Mouse (Mus musculus): ENCODE data around the gene Ptrh1. TPM values are rescaled to one million over a fixed set of nuclear protein-coding genes. Genes with fewer than 3 reads are reported as not detected.

The Ptrh1 gene
- total and polyA plus RNA-seq, 3 experiments: 1.4 to 9.2 (median 4.6) TPM

DNA sequence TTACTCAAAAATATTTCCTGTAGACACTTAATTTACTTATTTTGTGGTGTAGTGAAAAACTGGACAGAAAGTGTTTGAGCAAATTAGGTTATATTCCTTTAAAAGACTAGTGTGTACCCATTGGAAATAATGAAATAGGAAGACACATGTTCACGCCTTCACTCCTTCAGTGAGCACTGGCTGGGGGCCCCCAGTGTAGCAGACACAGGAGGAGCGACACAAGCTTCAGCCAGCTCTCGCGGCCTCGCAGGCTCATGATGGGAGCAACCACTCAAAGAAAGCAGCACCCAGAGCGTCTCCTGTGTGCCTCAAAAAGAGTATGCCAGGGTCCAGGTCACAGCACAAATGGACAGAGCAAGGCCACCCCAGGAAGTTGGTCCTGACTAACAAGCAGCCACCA, 50.2 kb downstream of the Ptrh1 start:
- peaks cover 0 to 7% of the 10 kb centered on the region in 2 experiments for H3K36me3 ChIP-seq (replicated peaks in 1 of 2; ENCODE audit: control insufficient read depth in 1 of 2, insufficient read depth in 1 of 2, low read length in 1 of 2)
- no peak overlapping the region for H3K4me2 ChIP-seq (ENCODE audit: insufficient read depth, low read depth, poor library complexity, severe bottlenecking)
- no peak for DNase-seq (ENCODE audit: extremely low read depth)
- H3K4me3 ChIP-seq (replicated peaks in 1 of 3; ENCODE audit: low read depth in 2 of 3, low read length in 2 of 3, poor library complexity in 1 of 3): no peak overlapping the region
- no peaks in the 10 kb centered on the region for H3K27me3 ChIP-seq (replicated peaks)
- TF ChIP-seq CHD2 (IDR thresholded peaks at IDR 0.05; ENCODE audit: low read length) (no peak), JUN (IDR thresholded peaks at IDR 0.05; ENCODE audit: insufficient read depth, low read depth, low read length) (no peak), POLR2A (IDR thresholded peaks at IDR 0.05; ENCODE audit: low read depth, low read length) (no peak), CTCF (conservative IDR thresholded peaks at IDR 0.05 in 1 of 2, IDR thresholded peaks at IDR 0.05 in 1 of 2; ENCODE audit: low read depth in 2 of 2, low read length in 2 of 2) (no peak), ETS1 (conservative IDR thresholded peaks at IDR 0.05; ENCODE audit: low read depth, low read length) (no peak), BHLHE40 (IDR thresholded peaks at IDR 0.05; ENCODE audit: low read depth, low read length) (no peak), HCFC1 (IDR thresholded peaks at IDR 0.05; ENCODE audit: low read depth, low read length) (no peak), UBTF (IDR thresholded peaks at IDR 0.05; ENCODE audit: low read depth, low read length) (no peak)
- in situ Hi-C loops (cut with MboI; ENCODE audit: low pct_ligation_motif_present, low pct_unique_long_range_greater_than_20kb, low sequenced_read_pairs) (no loop called here), dilution Hi-C loops (cut with MboI; ENCODE audit: extremely low pct_ligation_motif_present, extremely low pct_unique_long_range_greater_than_20kb, low sequenced_read_pairs) (no loop called here)
- H3K27ac ChIP-seq (ENCODE audit: insufficient read depth, low read depth): no peak overlapping the region
- peaks cover 3 to 56% of the 10 kb centered on the region in 2 experiments; a peak in 3 of 4 replicates for H3K4me1 ChIP-seq (ENCODE audit: control insufficient read depth in 1 of 2, insufficient read depth in 2 of 2)
- no peak overlapping the region for H3K9ac ChIP-seq (ENCODE audit: insufficient read depth, low read depth)
- H3K9me3 ChIP-seq (replicated peaks; ENCODE audit: low read length): no peaks in the 10 kb centered on the region
- H3K79me2 ChIP-seq (replicated peaks; ENCODE audit: control insufficient read depth, extremely low read depth, insufficient read depth, poor library complexity, severe bottlenecking): no peaks in the 10 kb centered on the region

Other genes with a start within 250 kb of the Ptrh1 start
- gene Fam102a, start 240.5 kb upstream of the Ptrh1 start, total RNA-seq (2012; rRNA removed): 3.8 and 5.1 TPM in 2 replicates
- 1.3 and 1.7 TPM in 2 replicates for gene Fam102a, start 240.5 kb upstream of the Ptrh1 start, total RNA-seq (2014; rRNA removed)
- 6.7 and 7.8 TPM in 2 replicates for gene Fam102a, start 240.5 kb upstream of the Ptrh1 start, polyA plus RNA-seq (2012; ENCODE audit: insufficient read length, low read depth)
- gene Dpm2, start 204.9 kb upstream of the Ptrh1 start, total RNA-seq (2012; rRNA removed): 30.9 and 38.1 TPM in 2 replicates
- gene Dpm2, start 204.9 kb upstream of the Ptrh1 start, total RNA-seq (2014; rRNA removed): 29.8 and 33.8 TPM in 2 replicates
- 63.6 and 65.7 TPM in 2 replicates for gene Dpm2, start 204.9 kb upstream of the Ptrh1 start, polyA plus RNA-seq (2012; ENCODE audit: insufficient read length, low read depth)
- 0.64 and 1.3 TPM in 2 replicates for gene Pip5kl1, start 201.0 kb upstream of the Ptrh1 start, total RNA-seq (2012; rRNA removed)
- gene Pip5kl1, start 201.0 kb upstream of the Ptrh1 start, total RNA-seq (2014; rRNA removed): 0.28 TPM in 1 of 2 replicates, not detected in the other
- gene Pip5kl1, start 201.0 kb upstream of the Ptrh1 start, polyA plus RNA-seq (2012; ENCODE audit: insufficient read length, low read depth): 0.57 and 0.82 TPM in 2 replicates
- gene 9430097D07Rik, start 200.1 kb upstream of the Ptrh1 start, total RNA-seq (2012; rRNA removed): 0.13 TPM in 1 of 2 replicates, not detected in the other
- not detected in 2 replicates for gene 9430097D07Rik, start 200.1 kb upstream of the Ptrh1 start, total RNA-seq (2014; rRNA removed)
- gene 9430097D07Rik, start 200.1 kb upstream of the Ptrh1 start, polyA plus RNA-seq (2012; ENCODE audit: insufficient read length, low read depth): not detected in 2 replicates
- gene St6galnac4, start 188.7 kb upstream of the Ptrh1 start, total RNA-seq (2012; rRNA removed): 51.9 and 57.4 TPM in 2 replicates
- gene St6galnac4, start 188.7 kb upstream of the Ptrh1 start, total RNA-seq (2014; rRNA removed): 45.9 and 58.3 TPM in 2 replicates
- gene St6galnac4, start 188.7 kb upstream of the Ptrh1 start, polyA plus RNA-seq (2012; ENCODE audit: insufficient read length, low read depth): 81.7 and 87.0 TPM in 2 replicates
- 13.9 and 14.3 TPM in 2 replicates for gene St6galnac6, start 176.1 kb upstream of the Ptrh1 start, total RNA-seq (2012; rRNA removed)
- gene St6galnac6, start 176.1 kb upstream of the Ptrh1 start, total RNA-seq (2014; rRNA removed): 12.9 and 13.2 TPM in 2 replicates
- gene St6galnac6, start 176.1 kb upstream of the Ptrh1 start, polyA plus RNA-seq (2012; ENCODE audit: insufficient read length, low read depth): 10.7 and 13.3 TPM in 2 replicates
- gene Ak1, start 154.0 kb upstream of the Ptrh1 start, total RNA-seq (2012; rRNA removed): 2.9 and 3.9 TPM in 2 replicates
- 1.4 TPM in 2 replicates for gene Ak1, start 154.0 kb upstream of the Ptrh1 start, total RNA-seq (2014; rRNA removed)
- 1.5 and 2.8 TPM in 2 replicates for gene Ak1, start 154.0 kb upstream of the Ptrh1 start, polyA plus RNA-seq (2012; ENCODE audit: insufficient read length, low read depth)
- gene Eng, start 129.2 kb upstream of the Ptrh1 start, total RNA-seq (2012; rRNA removed): 0.13 TPM in 2 replicates
- 0.08 TPM in 1 of 2 replicates, not detected in the other for gene Eng, start 129.2 kb upstream of the Ptrh1 start, total RNA-seq (2014; rRNA removed)
- gene Eng, start 129.2 kb upstream of the Ptrh1 start, polyA plus RNA-seq (2012; ENCODE audit: insufficient read length, low read depth): 0.44 and 0.47 TPM in 2 replicates
- 31.8 and 34.1 TPM in 2 replicates for gene Fpgs, start 71.6 kb upstream of the Ptrh1 start, total RNA-seq (2012; rRNA removed)
- gene Fpgs, start 71.6 kb upstream of the Ptrh1 start, total RNA-seq (2014; rRNA removed): 37.9 and 41.8 TPM in 2 replicates
- 52.4 and 59.2 TPM in 2 replicates for gene Fpgs, start 71.6 kb upstream of the Ptrh1 start, polyA plus RNA-seq (2012; ENCODE audit: insufficient read length, low read depth)
- gene Cdk9, start 62.7 kb upstream of the Ptrh1 start, total RNA-seq (2012; rRNA removed): 41.7 and 45.2 TPM in 2 replicates
- gene Cdk9, start 62.7 kb upstream of the Ptrh1 start, total RNA-seq (2014; rRNA removed): 72.1 and 73.7 TPM in 2 replicates
- 136 and 138 TPM in 2 replicates for gene Cdk9, start 62.7 kb upstream of the Ptrh1 start, polyA plus RNA-seq (2012; ENCODE audit: insufficient read length, low read depth)
- 10.2 and 11.1 TPM in 2 replicates for gene Sh2d3c, start 54.7 kb upstream of the Ptrh1 start, total RNA-seq (2012; rRNA removed)
- gene Sh2d3c, start 54.7 kb upstream of the Ptrh1 start, total RNA-seq (2014; rRNA removed): 4.8 and 5.1 TPM in 2 replicates
- gene Sh2d3c, start 54.7 kb upstream of the Ptrh1 start, polyA plus RNA-seq (2012; ENCODE audit: insufficient read length, low read depth): 22.0 and 25.8 TPM in 2 replicates
- not detected in 2 replicates for gene 6330409D20Rik, start 34.8 kb upstream of the Ptrh1 start, total RNA-seq (2012; rRNA removed)
- gene 6330409D20Rik, start 34.8 kb upstream of the Ptrh1 start, total RNA-seq (2014; rRNA removed): not detected in 2 replicates
- 0.41 and 0.46 TPM in 2 replicates for gene 6330409D20Rik, start 34.8 kb upstream of the Ptrh1 start, polyA plus RNA-seq (2012; ENCODE audit: insufficient read length, low read depth)
- 49.9 and 53.8 TPM in 2 replicates for gene Tor2a, start 18.6 kb upstream of the Ptrh1 start, total RNA-seq (2012; rRNA removed)
- gene Tor2a, start 18.6 kb upstream of the Ptrh1 start, total RNA-seq (2014; rRNA removed): 37.5 and 41.4 TPM in 2 replicates
- gene Tor2a, start 18.6 kb upstream of the Ptrh1 start, polyA plus RNA-seq (2012; ENCODE audit: insufficient read length, low read depth): 28.5 and 33.3 TPM in 2 replicates
- gene Ttc16, start 153 bp upstream of the Ptrh1 start, total RNA-seq (2012; rRNA removed): 0.81 and 0.97 TPM in 2 replicates
- 0.11 TPM in 1 of 2 replicates, not detected in the other for gene Ttc16, start 153 bp upstream of the Ptrh1 start, total RNA-seq (2014; rRNA removed)
- gene Ttc16, start 153 bp upstream of the Ptrh1 start, polyA plus RNA-seq (2012; ENCODE audit: insufficient read length, low read depth): 0.24 TPM in 1 of 2 replicates, not detected in the other
- not detected in 2 replicates for gene Cfap157, start 8.6 kb downstream of the Ptrh1 start, total RNA-seq (2012; rRNA removed)
- not detected in 2 replicates for gene Cfap157, start 8.6 kb downstream of the Ptrh1 start, total RNA-seq (2014; rRNA removed)
- gene Cfap157, start 8.6 kb downstream of the Ptrh1 start, polyA plus RNA-seq (2012; ENCODE audit: insufficient read length, low read depth): 0.23 and 0.67 TPM in 2 replicates
- 1.4 and 2.5 TPM in 2 replicates for gene Stxbp1, start 71.5 kb downstream of the Ptrh1 start, total RNA-seq (2012; rRNA removed)
- gene Stxbp1, start 71.5 kb downstream of the Ptrh1 start, total RNA-seq (2014; rRNA removed): 1.5 and 1.6 TPM in 2 replicates
- 8.3 and 10.4 TPM in 2 replicates for gene Stxbp1, start 71.5 kb downstream of the Ptrh1 start, polyA plus RNA-seq (2012; ENCODE audit: insufficient read length, low read depth)
- 0.55 and 0.80 TPM in 2 replicates for gene Fam129b, start 100.3 kb downstream of the Ptrh1 start, total RNA-seq (2012; rRNA removed)
- gene Fam129b, start 100.3 kb downstream of the Ptrh1 start, total RNA-seq (2014; rRNA removed): 0.19 and 0.26 TPM in 2 replicates
- gene Fam129b, start 100.3 kb downstream of the Ptrh1 start, polyA plus RNA-seq (2012; ENCODE audit: insufficient read length, low read depth): 0.49 and 0.50 TPM in 2 replicates
- gene Rpl12, start 185.8 kb downstream of the Ptrh1 start, total RNA-seq (2012; rRNA removed): 2,275 and 2,528 TPM in 2 replicates
- gene Rpl12, start 185.8 kb downstream of the Ptrh1 start, total RNA-seq (2014; rRNA removed): 1,298 and 1,607 TPM in 2 replicates
- gene Rpl12, start 185.8 kb downstream of the Ptrh1 start, polyA plus RNA-seq (2012; ENCODE audit: insufficient read length, low read depth): 87.8 and 91.3 TPM in 2 replicates
- 9.5 and 10.2 TPM in 2 replicates for gene Lrsam1, start 185.8 kb downstream of the Ptrh1 start, total RNA-seq (2012; rRNA removed)
- gene Lrsam1, start 185.8 kb downstream of the Ptrh1 start, total RNA-seq (2014; rRNA removed): 4.6 and 5.0 TPM in 2 replicates
- 4.7 and 5.4 TPM in 2 replicates for gene Lrsam1, start 185.8 kb downstream of the Ptrh1 start, polyA plus RNA-seq (2012; ENCODE audit: insufficient read length, low read depth)
- 3.8 and 5.6 TPM in 2 replicates for gene Slc2a8, start 206.3 kb downstream of the Ptrh1 start, total RNA-seq (2012; rRNA removed)
- 0.95 and 1.3 TPM in 2 replicates for gene Slc2a8, start 206.3 kb downstream of the Ptrh1 start, total RNA-seq (2014; rRNA removed)
- 0.90 and 1.1 TPM in 2 replicates for gene Slc2a8, start 206.3 kb downstream of the Ptrh1 start, polyA plus RNA-seq (2012; ENCODE audit: insufficient read length, low read depth)

All from CH12.LX (cell line).